Mouse (Mus musculus): ENCODE data around the gene Pxmp2.
A peak's percentile ranks its signal among the peaks of the same experiment; 100 is the strongest.

The Pxmp2 gene

DNA sequence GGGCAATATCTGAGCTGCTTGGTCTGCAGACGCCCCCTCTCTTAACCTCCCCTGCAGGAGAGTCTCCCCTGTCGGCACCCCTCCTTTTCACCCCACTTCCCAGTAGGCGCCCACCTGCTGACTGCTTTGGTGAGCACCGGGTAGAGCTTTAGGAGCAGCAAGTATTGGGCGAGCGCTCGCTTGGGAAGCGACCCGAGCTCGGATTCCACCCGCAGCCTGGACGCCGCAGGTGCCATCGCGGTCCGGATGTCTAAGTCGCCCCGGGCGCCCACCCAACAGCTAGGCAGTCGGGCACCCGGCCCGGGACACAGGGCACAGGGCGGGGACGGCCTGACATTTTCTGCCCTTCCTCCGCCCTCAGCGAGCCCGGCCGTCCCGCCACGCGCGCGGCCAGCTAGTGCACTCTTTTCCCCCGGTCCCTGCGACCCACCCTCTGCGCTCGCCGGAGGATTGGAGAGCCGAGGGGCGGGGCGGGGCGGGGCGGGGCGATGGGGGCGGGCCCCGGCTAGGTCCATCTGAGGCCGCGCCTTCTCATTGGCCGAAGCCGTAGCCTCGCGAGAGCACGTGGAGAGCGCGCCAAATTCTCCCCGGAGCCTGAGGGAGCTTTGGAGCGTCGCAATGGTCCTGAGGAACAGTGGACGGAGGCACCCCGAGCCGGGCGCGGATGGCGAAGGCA lies at the start of gene Pxmp2, which contains the start of gene Pole:
Gene Pxmp2, minus strand, starts transcription at position 417 of the 676 bp plus-strand sequence.
Gene Pole, plus strand, starts transcription at position 537 of the 676 bp plus-strand sequence.
- DNase-seq: peak; percentile 93

DNA sequence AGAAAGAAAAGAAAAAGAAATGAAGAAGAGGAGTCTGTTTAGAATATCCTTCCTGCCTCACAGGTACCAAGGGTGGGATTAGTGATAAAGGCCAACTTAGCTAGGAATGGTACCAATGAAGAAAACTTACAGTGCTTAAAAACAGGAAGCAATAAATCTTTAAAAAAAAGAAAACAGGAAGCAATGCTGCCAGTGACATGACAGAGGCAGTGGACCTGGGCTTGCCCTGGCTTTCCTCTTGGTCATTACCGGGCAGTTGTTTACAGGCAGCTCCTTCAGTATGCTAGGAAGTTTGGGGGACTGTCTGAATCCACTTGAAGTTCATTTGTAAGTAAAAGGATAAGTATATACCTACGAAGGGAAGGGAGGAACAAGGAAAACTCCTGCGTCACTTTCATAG lies 44.5 kb upstream of the Pxmp2 start:
- DNase-seq: no peak

GRCm38 (mm10) chr5:110313127-110313526 lies 27.1 kb upstream of the Pxmp2 start:
- no peak for DNase-seq

GRCm38 (mm10) chr5:110308861-110309260 lies 22.9 kb upstream of the Pxmp2 start:
- no peak for DNase-seq

GRCm38 (mm10) chr5:110300591-110300990 lies 14.6 kb upstream of the Pxmp2 start:
- DNase-seq: no peak

DNA sequence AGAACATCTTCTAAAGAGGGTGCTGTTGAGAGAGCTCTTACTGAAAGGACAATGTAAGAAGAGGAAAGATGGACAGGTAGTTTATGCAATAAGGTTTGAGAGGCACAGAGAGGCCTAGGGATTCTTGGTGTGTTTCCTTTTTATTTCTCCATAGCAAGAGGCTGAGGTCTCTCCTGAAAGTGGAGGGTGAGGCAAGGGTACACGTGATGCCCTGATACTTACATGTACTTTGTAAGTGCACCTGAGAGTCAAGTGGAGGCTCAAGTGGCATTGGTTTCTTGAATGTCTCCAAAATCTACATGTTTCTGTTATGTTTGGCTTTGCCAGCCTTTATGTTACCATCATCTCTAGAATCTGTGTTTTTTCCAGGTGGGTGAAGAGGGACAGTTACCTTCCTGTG lies 10.7 kb upstream of the Pxmp2 start:
- DNase-seq: no peak

GRCm38 (mm10) chr5:110291649-110292048 lies 5.7 kb upstream of the Pxmp2 start:
- DNase-seq: no peak

- no peak for DNase-seq
Measured at GRCm38 (mm10) chr5:110287084-110287475, 1.1 kb upstream of the Pxmp2 start.

- DNase-seq: no peak
Measured at GRCm38 (mm10) chr5:110286446-110287083, 579 bp upstream of the Pxmp2 start.

- no peak for DNase-seq
Measured at GRCm38 (mm10) chr5:110285156-110285555, 830 bp downstream of the Pxmp2 start.

- DNase-seq: peak; percentile 50 to 78
Measured at GRCm38 (mm10) chr5:110284536-110284935, 1.4 kb downstream of the Pxmp2 start.

GRCm38 (mm10) chr5:110281984-110282383 lies 4.0 kb downstream of the Pxmp2 start:
- no peak for DNase-seq

DNA sequence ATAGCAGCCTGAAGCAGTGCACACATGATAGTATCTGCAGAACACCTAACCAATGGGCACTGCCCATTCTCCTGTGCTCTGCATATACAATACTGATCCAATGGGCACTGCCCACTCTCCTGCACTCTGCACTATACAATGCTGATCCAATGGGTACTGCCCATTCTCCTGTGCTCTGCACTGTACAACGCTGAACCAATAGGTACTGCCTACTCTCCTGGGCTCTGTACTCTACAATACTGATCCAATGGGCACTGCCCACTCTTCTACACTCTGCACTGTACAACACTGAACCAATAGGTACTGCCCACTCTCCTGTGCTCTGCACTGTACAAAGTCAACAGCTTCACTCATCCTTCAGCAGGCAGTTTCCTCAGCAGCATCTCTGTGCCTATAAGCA lies 9.1 kb downstream of the Pxmp2 start:
- DNase-seq: no peak

GRCm38 (mm10) chr5:110276391-110276790 lies 9.6 kb downstream of the Pxmp2 start:
- no peak for DNase-seq

- DNase-seq: no peak
Measured at GRCm38 (mm10) chr5:110274846-110275245, 11.1 kb downstream of the Pxmp2 start.

GRCm38 (mm10) chr5:110274147-110274546 lies 11.8 kb downstream of the Pxmp2 start:
- DNase-seq: no peak

- no peak for DNase-seq
Measured at GRCm38 (mm10) chr5:110270242-110270641, 15.7 kb downstream of the Pxmp2 start.

DNA sequence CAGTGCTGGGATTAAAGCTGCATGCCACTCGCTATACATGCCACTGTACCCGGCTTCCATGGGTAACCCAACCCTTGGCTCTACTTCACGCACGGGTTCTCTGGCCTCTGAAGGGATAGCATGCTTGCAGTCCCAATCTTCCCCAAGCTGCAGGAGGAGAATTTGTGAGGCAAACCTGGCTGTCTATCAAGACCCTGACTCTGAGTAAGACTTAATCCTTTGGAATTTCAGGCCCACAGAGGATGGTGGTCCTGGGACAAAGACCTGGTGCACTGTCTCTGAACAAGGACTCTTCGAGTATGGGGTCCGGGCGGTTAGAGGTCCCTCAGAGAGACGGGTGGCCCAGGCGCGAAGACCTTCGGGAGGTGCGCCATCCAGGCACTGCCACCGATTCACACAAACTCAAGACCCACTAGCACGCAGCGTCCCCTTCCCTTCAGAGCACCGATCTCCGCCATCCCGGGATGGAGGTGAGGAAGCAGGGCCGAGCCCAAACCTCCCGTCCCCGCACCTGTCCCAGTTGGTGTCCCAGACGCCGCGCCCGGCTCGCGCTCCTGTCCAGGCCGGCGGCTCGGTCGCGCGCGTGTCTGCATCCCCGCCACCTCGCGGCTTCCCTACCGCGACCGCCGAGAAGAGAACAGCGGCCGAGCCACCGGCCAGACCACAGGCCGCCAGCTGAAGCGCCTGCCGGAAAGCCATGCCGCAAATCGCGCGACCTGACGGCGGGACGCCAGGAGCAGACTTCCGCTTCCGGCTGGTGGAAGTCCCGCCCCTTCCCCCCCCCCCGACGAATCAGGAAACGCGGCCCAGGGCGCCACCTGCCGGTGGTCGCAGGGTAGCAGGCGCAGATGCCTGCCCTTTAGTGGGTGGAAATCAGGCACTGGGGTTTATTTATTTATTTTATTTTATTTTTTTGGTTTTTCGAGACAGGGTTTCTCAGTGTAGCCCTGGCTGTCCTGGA lies 16.6 kb downstream of the Pxmp2 start, which contains the start of gene Pgam5:
Gene Pgam5, minus strand, starts transcription at position 773 of the 961 bp plus-strand sequence.
- peak; percentile 92 to 93 for DNase-seq

DNA sequence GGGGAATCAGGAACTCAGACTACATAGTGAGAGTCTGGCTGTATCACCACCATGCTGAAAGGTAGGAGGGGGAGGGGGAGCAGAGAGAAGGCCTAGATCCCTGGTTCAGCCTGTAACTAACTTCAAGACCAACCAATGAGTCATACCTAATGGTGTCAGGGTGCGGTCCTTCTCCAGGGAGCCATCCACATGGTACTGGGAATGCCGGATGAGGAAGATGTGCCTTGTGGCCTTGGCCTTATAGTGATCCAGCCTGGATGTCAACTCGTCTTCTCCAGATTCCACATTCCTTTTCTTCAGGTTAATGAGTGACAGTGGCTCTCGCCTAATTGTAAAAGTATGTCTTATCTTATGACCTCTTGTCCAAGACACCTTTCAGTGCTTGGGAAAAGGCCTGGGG lies 19.0 kb downstream of the Pxmp2 start:
- no peak for DNase-seq

DNA sequence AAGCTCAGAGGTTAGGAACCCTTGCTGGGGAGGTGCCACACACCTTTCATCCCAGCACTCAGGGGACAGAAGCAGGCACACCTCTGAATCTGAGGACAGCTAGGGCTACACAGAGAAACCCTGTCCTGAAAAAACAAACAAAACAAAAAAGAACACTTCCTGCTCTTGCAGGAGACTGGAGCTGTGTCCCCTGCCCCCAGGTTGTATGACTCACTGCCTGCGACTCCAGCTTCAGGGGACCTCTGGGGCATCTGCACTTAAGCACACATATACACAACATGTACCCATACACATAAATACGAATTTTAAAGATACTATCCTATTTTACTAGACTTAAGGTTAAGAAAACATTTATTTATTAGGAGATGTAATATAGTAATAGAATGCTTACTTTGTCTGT lies 41.9 kb downstream of the Pxmp2 start:
- no peak for DNase-seq

- no peak for DNase-seq
Measured at GRCm38 (mm10) chr5:110232346-110232745, 53.6 kb downstream of the Pxmp2 start.

DNA sequence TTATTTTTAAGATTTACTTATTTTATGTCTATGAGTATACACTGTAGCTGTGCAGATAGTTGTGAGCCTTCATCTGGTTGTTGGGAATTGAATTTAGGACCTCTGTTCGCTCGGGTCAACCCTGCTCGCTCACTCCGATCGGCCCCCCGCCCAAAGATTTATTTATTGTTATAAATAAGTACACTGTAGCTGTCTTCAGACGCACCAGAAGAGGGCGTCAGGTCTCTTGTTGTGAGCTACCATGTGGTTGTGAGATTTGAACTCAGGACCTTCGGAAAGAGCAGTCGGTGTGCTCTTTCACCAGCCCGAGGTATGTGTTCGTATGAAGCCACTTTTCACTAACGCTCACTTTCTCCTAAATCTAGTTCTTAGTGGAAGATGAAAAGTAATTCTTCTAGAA lies 54.3 kb downstream of the Pxmp2 start:
- peak in 1 of 2 experiments; percentile 11 for DNase-seq

DNA sequence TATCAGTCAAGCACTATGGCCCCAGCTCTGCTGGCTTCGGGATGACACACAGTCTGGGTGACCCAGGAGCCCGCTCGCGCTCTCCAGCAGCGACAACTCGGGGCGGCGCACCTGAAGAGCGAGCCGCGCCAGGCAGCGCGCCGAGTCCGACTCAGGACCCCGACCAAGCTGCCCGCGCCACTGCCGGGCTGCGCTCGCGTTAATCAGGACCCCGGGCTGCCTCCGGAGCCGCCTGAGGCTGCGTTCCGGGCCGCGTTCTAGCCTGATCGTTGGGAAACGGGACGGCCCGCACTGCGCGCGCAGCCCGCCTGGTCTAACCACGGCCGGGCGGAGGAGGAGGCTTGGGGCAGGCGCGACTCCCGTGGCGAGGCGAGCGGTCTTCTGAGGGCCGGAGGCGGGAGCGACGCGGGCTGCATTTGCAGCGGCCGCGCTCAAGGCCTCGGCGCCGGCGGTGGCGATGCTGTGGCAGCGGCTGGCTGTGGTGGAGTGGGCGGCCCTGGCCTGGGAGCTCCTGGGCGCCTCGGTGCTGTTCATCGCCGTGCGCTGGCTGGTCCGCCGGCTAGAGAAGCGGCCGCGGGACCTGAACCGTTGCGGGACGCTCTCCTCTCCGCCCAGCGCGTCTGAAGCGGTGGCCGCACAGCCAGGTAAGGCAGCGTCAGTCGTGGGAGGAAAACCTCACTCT lies 55.1 kb downstream of the Pxmp2 start, which contains the start of gene Ankle2:
Gene Ankle2, plus strand, starts transcription at position 225 of the 682 bp plus-strand sequence.
- peak; percentile 95 for DNase-seq

Measured in lung, postnatal 4 days (tissue).